Mouse (Mus musculus) adrenal gland, postnatal 14 days (tissue): ENCODE measurements around the gene Lrrfip2. TPM values are rescaled to one million over a fixed set of nuclear protein-coding genes. Genes with fewer than 3 reads are reported as not detected.

ENCODE experiments used
- DNase-seq: peaks from one replicate; pipeline ENCODE4 v3.0.0; 2021; ENCODE audit warnings: mixed read lengths
- total RNA-seq: library from RNA; stranded (reverse); gene quantifications from 2 replicates; pipeline ENCODE4 v1.2.3, GENCODE M21; 2021

Lrrfip2 gene
- total RNA-seq, 1 experiment from 2014 or later: 48.5 TPM

- no peak for DNase-seq
Observed at GRCm38 (mm10) chr9:111161213-111161612, 43.8 kb downstream of the Lrrfip2 start.

GRCm38 (mm10) chr9:111166612-111167011, 49.2 kb downstream of the Lrrfip2 start:
- no peak for DNase-seq

- no peak for DNase-seq
Observed at GRCm38 (mm10) chr9:111170430-111170829, 53.0 kb downstream of the Lrrfip2 start.

GRCm38 (mm10) chr9:111174071-111174470, 56.7 kb downstream of the Lrrfip2 start:
- no peak for DNase-seq

GRCm38 (mm10) chr9:111178971-111179370, 61.6 kb downstream of the Lrrfip2 start:
- no peak for DNase-seq

GRCm38 (mm10) chr9:111182176-111182575, 64.8 kb downstream of the Lrrfip2 start:
- no peak for DNase-seq

- no peak for DNase-seq
Observed at GRCm38 (mm10) chr9:111184929-111185328, 67.5 kb downstream of the Lrrfip2 start.

GRCm38 (mm10) chr9:111186861-111187260, 69.5 kb downstream of the Lrrfip2 start:
- peak; percentile 22 for DNase-seq

GRCm38 (mm10) chr9:111188731-111189130, 71.3 kb downstream of the Lrrfip2 start:
- DNase-seq: peak; percentile 36

GRCm38 (mm10) chr9:111193211-111193610, 75.8 kb downstream of the Lrrfip2 start:
- no peak for DNase-seq

- DNase-seq: no peak
Observed at GRCm38 (mm10) chr9:111197116-111197515, 79.7 kb downstream of the Lrrfip2 start.

GRCm38 (mm10) chr9:111197712-111198111, 80.3 kb downstream of the Lrrfip2 start:
- no peak for DNase-seq

- no peak for DNase-seq
Observed at GRCm38 (mm10) chr9:111198332-111198731, 80.9 kb downstream of the Lrrfip2 start.

GRCm38 (mm10) chr9:111200208-111200607, 82.8 kb downstream of the Lrrfip2 start:
- no peak for DNase-seq

GRCm38 (mm10) chr9:111204601-111205375, 87.4 kb downstream of the Lrrfip2 start:
- no peak for DNase-seq

GRCm38 (mm10) chr9:111207683-111208082, 90.3 kb downstream of the Lrrfip2 start:
- DNase-seq: no peak

GRCm38 (mm10) chr9:111208185-111208584, 90.8 kb downstream of the Lrrfip2 start:
- no peak for DNase-seq

GRCm38 (mm10) chr9:111209158-111209699, 91.8 kb downstream of the Lrrfip2 start:
- DNase-seq: no peak

- no peak for DNase-seq
Observed at GRCm38 (mm10) chr9:111210412-111210811, 93.0 kb downstream of the Lrrfip2 start.

GRCm38 (mm10) chr9:111211122-111212041, 94.0 kb downstream of the Lrrfip2 start:
- DNase-seq: no peak

GRCm38 (mm10) chr9:111213501-111213900, 96.1 kb downstream of the Lrrfip2 start:
- DNase-seq: no peak

GRCm38 (mm10) chr9:111216424-111216823, 99.0 kb downstream of the Lrrfip2 start:
- DNase-seq: no peak

- DNase-seq: no peak
Observed at GRCm38 (mm10) chr9:111220551-111221080, 103.2 kb downstream of the Lrrfip2 start.
